Mouse (Mus musculus) cerebellum, adult (tissue): ENCODE measurements around the gene Atp13a1.

ENCODE experiments used
- ATAC-seq: cut with Nextera tagmentation; 2 replicates; pipeline ENCODE4 v1.9.2; 2017; ENCODE audit warnings: mild to moderate bottlenecking, moderate library complexity, mixed read lengths; ENCODE audit not compliant: insufficient number of reproducible peaks, low FRiP score, low TSS enrichment

Gene Atp13a1

GRCm38 (mm10) chr8:69790773-69791367 lies at the start of gene Atp13a1, which contains the start of gene Zfp866:
Gene Atp13a1 (plus strand): TSS chr8:69791163.
Gene Zfp866 (minus strand): TSS chr8:69791178.
- ATAC-seq = peak; percentile 98

DNA sequence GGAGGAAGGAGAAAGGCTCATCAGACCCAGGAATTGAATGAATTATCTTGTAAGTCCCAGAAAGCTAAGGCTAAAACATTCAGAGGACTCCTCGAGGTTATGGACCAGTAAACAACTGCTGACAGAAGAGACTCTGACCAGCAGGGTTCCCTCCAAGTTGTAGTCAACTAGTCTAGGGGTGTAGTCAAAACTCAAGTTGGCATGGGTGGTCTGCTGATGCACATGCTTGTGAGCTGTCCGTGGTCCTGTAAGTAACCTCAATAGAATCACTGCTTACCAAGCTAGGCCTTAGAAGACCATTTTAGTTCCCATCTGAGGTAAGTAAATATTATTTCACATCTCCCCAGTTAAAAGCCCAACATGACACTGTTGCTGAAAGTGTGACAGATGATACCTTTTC lies 49.7 kb upstream of the Atp13a1 start:
- no peak for ATAC-seq

DNA sequence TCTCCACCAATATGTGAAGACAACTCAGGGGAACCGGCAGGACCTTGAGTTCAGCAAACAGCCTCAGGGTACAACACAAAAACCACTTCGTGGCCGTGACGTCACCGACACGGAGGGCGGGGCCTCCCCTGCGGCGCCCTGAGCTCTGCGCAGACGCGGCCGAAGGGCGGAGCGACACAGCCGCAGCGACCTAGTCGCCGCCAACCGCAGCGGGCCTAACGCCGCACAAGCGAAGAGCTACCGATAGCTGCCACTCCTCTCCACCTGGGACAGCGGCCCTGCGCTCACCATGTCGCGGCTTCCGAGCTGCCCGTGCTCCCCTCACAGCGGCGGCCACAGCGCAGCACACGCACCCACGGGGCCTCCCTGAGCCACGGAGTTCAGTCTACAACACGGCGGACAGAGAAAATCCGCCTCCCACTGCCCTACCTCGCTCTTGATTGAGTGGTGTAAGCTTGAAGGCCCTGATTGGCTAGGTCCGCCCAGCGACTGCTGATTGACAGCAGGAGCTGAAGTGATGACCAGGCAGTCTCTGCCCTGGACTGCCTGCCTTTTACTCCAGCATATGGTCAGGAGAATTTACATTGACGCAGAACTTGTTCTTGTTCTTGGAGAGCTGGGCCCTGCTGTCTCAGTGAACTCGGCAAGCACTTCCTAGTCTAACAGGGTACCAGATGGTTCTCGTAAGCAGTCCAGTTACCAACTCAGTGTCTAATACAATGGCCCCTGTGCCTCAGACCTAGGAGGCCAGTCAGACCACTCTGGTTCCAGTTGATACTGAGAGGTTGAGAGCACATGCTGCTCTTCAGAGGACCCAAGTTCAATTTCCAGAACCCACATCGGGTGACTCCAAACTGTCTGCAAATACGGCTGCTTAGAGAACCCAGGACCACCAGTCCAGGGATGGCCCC lies 41.2 kb upstream of the Atp13a1 start, which contains the start of gene Zfp963:
Gene Zfp963 (minus strand): TSS at position 427 of the 911 bp plus-strand sequence.
- peak; percentile 99 for ATAC-seq

- ATAC-seq = no peak
Observed at GRCm38 (mm10) chr8:69752437-69752836, 38.5 kb upstream of the Atp13a1 start.

- no peak for ATAC-seq
Observed at GRCm38 (mm10) chr8:69758316-69758715, 32.6 kb upstream of the Atp13a1 start.

DNA sequence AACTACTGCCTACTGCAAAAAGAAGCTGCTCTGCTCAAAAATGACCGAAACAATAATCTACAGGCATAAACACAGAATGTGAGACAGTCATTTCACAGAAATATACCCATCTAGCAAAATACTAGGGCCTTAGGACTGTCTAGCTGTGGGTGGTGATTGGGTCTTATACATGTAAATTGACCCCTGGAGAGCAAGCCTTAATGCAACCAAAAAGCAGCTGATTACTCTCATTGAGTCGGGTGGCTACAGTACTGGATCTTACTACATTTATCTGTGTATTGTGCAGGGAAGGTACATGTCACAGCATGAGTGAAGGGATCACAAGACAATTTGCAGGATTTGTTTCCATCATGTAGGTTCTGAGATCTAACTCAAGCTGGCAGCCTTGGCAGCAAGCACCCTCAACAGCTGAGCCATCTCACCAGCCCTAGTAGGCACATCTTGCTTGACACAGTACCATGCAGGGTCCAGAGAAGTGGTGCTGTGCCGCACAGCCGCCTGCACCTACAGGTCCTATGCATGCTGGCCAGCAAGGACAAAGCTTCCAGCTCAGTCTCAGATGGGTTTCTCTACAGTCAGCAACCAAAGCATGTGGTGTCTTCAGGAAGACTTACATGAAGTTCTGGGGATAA lies 29.0 kb upstream of the Atp13a1 start:
- no peak for ATAC-seq

DNA sequence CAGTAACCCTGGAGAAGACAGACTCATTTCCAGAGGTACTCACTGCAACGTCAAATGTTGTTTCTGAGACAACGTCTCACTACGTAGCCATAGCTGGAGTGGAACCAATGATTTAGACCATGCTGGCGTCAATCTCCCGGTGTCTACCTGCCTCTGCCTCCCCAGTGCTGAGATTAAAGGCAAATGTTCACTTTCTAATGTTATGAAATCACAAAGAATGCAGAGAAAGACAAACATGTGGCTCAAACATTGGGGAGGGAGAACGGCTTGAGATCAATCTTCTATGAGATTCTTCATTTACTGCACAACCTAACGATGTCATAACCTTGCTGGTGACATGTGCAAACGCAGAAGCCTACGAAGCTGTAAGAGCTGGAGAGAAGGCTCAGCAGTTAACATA lies 19.7 kb upstream of the Atp13a1 start:
- ATAC-seq = no peak

DNA sequence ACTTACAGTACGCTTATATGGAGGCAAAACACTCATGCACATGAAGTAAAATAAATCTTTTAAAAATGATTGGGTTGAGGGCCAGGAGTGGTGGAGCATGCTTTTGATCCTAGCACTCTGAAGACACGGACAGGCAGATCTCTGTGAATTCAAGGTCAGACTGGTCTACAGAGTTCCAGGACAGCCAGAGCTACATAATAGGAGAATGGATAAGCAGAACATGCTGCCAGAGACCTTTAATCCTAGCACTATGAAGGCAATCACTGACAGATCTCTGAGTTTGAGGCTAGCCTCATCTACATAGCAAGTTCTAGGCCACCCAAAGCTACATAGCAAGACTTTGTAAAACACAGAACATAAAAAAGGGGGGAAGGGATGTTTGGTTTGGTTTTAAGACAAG lies 18.9 kb upstream of the Atp13a1 start:
- no peak for ATAC-seq

DNA sequence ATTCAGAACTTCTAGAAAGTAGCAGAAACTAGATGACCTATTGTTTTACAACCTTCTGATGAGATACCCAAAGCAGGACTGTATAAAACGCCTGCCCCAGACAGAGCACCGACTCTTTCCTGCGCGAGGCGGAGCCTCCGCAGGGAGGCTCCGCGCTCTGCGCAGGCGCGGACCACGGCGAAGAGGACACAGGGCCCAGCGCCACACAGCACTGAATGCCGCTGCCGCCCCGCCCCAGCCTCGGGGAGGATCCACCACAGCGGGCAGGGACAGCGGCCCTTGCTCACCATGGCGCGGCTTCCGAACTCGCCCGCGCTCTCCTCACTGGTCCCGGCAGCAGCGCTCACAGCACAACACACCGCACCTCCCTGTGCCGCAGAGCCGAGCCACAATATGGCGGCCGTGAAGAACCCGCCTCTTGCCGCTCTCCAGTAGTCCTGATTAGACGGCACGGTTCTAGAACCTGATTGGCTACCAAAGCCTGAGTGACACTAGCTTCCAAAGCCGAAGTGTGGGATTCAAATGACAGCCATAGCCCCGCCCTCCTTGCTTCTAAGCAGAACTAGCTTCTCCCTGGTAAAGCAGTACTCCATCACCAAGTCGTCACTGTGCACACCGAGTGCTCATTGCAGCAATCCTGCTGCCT lies 16.3 kb upstream of the Atp13a1 start, which contains the start of gene Gm20422:
Gene Gm20422 (minus strand): TSS at position 384 of the 646 bp plus-strand sequence.
- peak; percentile 100 for ATAC-seq

GRCm38 (mm10) chr8:69775149-69775534 lies 15.8 kb upstream of the Atp13a1 start:
- ATAC-seq = no peak

DNA sequence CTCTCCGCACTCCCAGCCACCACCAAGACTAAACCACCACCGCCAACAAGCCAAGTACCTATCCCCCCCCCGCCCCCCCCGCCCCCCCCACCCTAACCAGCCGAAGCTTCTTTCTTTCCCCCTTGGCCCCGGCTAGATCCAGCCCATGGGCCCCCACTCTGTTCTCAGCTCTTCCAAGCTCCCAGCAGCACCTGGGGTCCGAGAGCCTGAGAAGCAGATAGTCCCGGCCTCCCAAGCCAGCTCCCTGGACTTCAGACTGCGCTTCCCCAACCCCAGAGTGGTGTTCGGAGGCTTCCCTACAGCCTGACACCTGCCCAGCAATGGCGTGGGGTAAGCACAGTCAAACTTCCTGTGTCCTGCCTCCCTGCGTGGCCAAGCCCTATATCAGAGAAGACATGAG lies 13.9 kb upstream of the Atp13a1 start:
- ATAC-seq = no peak

DNA sequence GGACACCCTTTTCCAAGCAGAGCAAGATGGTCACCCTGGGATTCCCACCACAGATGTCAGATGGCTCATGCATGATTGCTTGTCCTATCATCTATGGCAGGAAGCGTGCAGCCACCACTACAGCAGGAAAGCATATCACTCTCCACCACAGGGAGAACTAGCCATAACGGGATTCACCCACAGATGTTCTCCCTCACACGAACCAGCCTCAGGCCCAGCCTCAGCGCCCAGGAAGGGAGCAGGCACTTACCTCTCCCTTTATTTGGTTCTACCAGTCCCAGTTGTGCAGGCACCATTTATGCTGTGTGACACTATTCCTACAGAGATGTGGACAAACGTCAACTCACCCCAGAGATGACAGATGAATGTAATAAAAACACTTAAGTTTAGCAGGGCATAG lies 1.9 kb upstream of the Atp13a1 start:
- no peak for ATAC-seq

- ATAC-seq = no peak
Observed at GRCm38 (mm10) chr8:69789731-69790130, 1.2 kb upstream of the Atp13a1 start.

- no peak for ATAC-seq
Observed at GRCm38 (mm10) chr8:69790364-69790763, 599 bp upstream of the Atp13a1 start.

DNA sequence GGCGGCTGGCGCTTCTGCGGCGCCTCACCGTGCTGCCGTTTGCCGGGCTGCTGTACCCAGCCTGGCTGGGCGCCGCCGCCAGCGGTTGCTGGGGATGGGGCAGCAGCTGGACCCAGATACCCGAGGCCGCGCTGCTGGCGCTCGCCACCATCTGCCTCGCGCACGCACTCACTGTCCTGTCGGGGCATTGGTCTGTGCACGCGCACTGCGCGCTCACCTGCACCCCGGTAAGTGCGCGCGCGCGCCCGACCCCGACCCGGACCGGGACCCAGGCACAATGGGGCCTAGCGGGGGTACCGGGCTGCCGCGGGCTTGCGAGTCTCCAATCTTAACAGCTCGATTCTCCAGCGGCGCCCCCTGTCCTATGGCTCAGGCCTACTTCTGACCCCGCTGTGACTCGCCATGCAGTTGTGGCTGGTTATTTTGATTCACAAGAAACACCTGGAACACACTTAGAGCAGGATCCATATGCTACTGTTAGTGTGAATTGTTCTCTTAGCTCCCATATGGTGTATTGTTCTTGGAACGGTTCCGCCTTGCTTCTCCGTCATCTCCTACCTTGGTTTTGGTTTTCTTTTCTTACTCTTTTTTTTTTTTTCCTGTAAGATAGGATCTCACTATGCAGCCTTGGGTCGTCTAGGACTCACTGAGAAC lies 579 bp downstream of the Atp13a1 start:
- ATAC-seq = peak; percentile 46

- no peak for ATAC-seq
Observed at GRCm38 (mm10) chr8:69793666-69794065, 2.7 kb downstream of the Atp13a1 start.

DNA sequence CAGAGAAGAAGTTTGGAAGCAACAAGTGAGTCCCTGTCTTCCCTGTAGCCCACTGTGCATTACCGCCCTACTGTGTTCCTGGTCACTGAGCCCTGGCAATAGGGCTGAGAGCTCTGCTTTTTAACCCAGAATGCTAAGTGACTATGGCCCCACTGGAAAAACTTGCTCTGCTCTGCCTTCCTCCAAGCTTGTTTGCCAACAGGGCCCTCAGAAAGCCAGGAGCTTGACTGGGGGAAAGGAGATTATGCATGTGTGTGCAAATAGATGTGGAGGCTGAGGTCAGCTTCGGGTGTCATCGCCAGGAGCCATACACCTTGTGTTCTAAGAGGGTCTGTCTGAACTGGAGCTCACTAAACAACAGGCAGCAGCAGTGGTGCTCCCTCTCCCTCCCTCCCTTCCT lies 3.1 kb downstream of the Atp13a1 start:
- no peak for ATAC-seq

GRCm38 (mm10) chr8:69794901-69795300 lies 3.9 kb downstream of the Atp13a1 start:
- no peak for ATAC-seq

DNA sequence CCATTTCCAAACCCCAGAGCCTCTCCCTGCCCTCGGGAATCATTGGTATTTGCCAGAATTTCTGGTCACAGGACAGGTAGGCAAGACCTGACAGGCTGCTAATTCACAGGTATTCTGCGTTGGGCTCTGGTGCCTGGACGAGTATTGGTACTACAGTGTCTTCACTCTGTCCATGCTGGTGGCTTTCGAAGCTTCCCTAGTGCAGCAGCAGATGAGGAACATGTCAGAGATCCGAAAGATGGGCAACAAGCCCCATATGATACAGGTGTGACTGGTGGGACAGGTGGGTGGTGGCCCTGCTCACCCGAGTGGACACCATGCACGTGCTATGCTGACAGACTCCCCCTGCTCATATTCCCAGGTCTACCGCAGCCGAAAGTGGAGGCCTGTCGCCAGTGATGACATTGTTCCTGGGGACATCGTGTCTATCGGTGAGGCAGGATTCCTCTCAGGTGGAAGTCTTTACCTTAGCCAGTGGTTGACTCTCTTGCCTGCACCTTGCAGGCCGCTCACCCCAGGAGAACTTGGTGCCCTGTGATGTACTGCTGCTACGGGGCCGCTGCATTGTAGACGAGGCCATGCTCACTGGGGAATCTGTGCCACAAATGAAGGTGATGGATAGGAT lies 5.9 kb downstream of the Atp13a1 start:
- ATAC-seq = no peak

- no peak for ATAC-seq
Observed at GRCm38 (mm10) chr8:69797661-69798060, 6.7 kb downstream of the Atp13a1 start.
